Mouse (Mus musculus): Measurements from ENCODE around the gene Hist1h1e. TPM values are rescaled to one million over a fixed set of nuclear protein-coding genes. Genes with fewer than 3 reads are reported as not detected.
"Not testable (repeated sequence)": the region's sequence is repeated elsewhere in the genome, so short reads cannot be mapped to it uniquely, and the experiment has no call there.

Hist1h1e gene
- total RNA-seq, 1 experiment from 2014 or later = 201 TPM

DNA sequence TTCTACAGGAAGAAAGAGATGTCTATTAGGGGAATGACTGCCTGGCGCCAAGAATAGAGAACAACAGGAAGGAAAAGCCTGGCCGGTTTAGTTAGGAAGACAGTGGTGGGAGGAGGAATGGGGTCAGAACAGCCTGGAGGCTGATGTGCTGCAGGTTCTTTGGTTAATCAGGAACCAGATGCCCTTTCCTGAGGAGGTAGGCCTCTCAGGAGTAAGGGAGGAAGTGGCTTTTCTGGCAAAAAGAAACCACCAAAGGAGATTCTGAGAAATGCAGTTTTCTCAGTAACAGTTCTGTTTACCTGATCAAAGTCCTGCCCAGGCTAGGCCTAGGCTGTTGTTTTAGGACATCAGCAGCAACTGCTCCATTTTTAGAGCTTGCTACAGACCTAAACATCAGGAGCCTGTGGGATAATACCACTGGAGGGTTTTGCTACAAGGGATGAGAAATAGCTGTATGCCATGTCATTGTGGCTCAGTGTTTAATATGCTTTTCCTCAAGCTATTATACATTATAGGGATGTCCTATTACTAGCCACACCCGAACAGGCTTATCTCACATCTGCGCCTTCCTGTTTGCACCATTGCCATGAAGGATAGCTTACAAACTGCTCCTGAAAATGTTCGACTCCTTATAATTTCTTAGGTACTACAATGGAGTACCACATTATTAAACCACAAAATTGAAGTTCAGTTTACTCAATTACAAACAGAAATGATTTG lies 29.1 kb downstream of the Hist1h1e start:
- ATAC-seq (ENCODE audit: extremely low read depth, insufficient number of reproducible peaks, low FRiP score, poor library complexity, severe bottlenecking) = no peak

DNA sequence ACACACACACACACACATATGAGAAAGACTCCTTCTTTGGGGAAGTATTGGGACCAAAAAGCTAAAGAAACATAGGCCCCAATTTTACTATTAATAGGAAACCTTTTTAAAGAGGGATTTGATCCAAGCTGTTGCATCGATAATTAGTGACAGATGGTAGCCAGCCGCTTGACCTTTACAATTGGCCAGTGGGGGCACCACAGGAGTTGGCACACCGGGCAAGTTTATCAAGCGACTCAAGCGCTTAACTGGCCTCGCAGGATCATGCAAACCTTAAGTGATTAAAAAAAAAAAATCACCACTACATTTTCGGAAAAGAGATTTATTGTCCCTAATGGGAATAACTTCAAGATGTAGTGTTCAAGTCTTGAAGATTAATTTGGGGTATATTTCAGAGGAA lies 29.7 kb downstream of the Hist1h1e start:
- ATAC-seq (ENCODE audit: extremely low read depth, insufficient number of reproducible peaks, low FRiP score, poor library complexity, severe bottlenecking) = no peak

- ATAC-seq (ENCODE audit: extremely low read depth, insufficient number of reproducible peaks, low FRiP score, poor library complexity, severe bottlenecking) = not testable (repeated sequence)
Measured at GRCm38 (mm10) chr13:23591886-23592285, 30.5 kb downstream of the Hist1h1e start.

DNA sequence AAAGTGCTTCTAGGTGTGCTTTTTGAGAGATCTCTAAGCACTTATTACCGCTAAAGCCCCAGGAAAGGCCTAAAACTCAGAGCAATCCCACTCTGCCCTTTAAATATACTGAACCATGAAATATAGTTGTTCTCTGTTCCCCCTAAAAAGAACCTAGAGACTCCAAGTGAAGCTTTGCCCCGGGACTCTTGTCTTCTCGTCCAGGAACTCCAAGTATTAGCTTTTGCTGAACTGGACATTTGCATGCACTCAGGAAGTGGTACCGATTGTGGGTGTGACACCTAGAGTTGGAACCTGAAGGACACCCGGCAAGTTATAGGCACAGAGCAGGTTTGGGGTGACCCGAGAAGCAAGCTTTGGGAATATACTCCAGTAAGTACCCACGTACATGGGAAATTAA lies 31.2 kb downstream of the Hist1h1e start:
- ATAC-seq (ENCODE audit: extremely low read depth, insufficient number of reproducible peaks, low FRiP score, poor library complexity, severe bottlenecking) = no peak

DNA sequence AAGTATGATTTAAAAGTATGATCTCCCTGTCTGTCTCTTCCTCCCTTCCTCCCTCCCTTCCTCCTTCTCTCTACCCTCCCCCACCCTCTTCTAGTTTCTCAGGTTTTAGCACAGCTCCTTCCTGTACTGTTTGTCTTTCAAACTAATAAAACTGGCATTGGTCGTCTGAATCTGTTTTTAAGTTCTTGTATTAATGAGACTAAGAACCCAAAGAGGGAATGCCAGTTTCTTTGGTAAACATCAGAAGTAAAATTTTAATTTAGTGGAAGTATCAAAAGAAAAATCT lies 35.5 kb downstream of the Hist1h1e start:
- no peak for ATAC-seq (ENCODE audit: extremely low read depth, insufficient number of reproducible peaks, low FRiP score, poor library complexity, severe bottlenecking)

DNA sequence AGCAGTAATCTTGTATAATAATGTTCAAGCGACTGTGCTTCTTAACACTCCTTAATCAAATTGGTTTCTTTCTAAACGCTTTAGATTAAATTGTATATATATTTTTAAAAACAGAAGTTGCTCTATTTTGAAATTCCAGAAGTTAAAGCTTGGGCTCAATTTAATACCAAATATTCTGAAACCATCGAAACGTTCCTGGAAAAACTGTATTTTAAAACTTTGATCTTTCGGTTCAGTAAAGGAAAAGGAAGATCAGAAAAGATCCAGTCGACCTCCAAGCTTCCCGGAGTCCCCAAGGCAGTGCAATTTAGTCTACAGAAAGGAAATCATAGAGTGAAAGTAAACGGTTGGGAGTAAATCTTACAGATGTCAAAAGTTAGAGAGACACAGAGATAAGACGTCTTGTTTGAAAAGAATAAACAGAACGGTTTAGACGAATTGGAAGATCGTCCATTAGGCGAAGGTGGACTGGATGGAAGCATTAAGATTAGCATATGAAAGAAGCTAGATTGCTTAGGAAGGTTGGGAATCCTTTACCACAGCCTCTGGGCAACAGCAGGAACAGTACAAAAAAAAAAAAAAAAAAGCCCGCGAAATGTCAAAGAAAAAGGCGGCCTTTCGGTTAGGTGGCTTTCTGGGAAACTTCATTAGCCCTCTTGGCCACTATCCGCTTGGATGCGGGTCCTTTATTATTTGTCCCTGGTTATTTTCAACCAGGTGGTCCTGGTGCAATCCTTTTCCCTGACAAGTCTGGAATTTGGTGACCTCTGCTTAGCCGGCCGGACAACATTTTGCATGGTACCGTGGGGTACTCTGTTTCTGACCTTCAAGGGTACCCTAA lies 36.0 kb downstream of the Hist1h1e start:
- no peak for ATAC-seq (ENCODE audit: extremely low read depth, insufficient number of reproducible peaks, low FRiP score, poor library complexity, severe bottlenecking)

- ATAC-seq (ENCODE audit: extremely low read depth, insufficient number of reproducible peaks, low FRiP score, poor library complexity, severe bottlenecking) = peak; percentile 86
Measured at GRCm38 (mm10) chr13:23585442-23586098, 36.8 kb downstream of the Hist1h1e start.

- ATAC-seq (ENCODE audit: extremely low read depth, insufficient number of reproducible peaks, low FRiP score, poor library complexity, severe bottlenecking) = peak; percentile 42; the same call in 1 of the 2 replicates
Measured at GRCm38 (mm10) chr13:23585029-23585441, 37.3 kb downstream of the Hist1h1e start.

DNA sequence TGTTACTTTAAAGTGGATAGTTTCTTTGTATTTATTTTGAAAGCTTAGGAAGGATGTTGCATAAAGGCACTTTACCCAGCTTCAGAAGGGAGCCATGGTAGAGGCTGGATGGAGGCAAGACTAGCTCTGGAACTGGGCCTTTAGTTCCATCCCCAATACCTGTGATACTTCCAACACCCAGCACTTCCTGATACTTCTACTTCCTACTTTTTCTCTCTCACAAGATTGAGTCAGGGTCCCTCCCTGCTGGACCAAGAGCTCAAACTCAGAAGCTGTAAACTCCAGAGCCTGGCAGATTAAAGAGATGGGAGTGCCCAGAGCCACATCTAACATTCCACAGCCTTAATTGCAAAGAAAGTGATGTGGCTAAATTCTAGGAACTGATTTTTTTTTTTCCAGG lies 38.0 kb downstream of the Hist1h1e start:
- no peak for ATAC-seq (ENCODE audit: extremely low read depth, insufficient number of reproducible peaks, low FRiP score, poor library complexity, severe bottlenecking)

GRCm38 (mm10) chr13:23583387-23584068 lies 38.8 kb downstream of the Hist1h1e start:
- ATAC-seq (ENCODE audit: extremely low read depth, insufficient number of reproducible peaks, low FRiP score, poor library complexity, severe bottlenecking) = no peak

DNA sequence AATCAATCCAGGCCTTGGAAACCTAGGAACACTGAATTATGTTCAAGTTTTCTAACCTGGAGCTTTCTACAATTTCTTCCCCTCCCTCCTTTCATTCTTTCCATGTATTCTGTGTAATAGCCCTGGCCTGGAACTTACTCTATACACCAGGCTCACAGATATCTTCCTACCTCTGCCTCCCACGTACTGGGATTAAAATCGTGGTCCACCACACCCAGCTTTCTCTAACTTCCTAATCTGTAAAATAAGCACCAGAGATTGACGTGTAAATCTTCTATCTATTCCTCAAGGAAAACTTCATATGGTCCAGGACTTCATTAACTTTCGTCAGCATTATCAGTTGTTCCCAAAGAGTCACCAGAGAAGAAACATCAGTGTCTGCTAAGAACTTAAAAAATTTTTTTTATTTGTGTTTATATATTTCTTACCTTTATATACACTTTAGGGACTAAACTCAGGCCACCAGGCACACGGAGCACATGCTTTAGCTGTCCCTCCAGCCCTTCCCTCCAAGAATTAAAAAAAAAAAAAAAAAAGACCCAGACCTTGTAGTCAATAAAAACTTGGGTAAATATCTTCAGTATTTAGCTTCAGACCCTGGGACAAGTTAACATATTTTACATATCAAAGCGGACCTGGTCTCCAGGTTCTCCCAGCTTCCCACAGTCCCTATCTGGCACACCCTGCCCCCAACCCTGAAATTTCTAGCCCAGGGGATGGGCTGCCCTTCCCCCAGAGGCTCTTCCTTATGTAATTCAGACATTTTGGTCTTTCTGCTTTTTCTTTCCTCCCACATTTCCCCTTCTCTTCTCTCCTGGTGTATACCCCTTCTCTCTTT lies 39.9 kb downstream of the Hist1h1e start:
- no peak for ATAC-seq (ENCODE audit: extremely low read depth, insufficient number of reproducible peaks, low FRiP score, poor library complexity, severe bottlenecking)

GRCm38 (mm10) chr13:23581408-23582218 lies 40.7 kb downstream of the Hist1h1e start, which contains the start of gene Hist1h4d:
Gene Hist1h4d (plus strand): TSS chr13:23581598.
- peak; percentile 62 for ATAC-seq (ENCODE audit: extremely low read depth, insufficient number of reproducible peaks, low FRiP score, poor library complexity, severe bottlenecking)

DNA sequence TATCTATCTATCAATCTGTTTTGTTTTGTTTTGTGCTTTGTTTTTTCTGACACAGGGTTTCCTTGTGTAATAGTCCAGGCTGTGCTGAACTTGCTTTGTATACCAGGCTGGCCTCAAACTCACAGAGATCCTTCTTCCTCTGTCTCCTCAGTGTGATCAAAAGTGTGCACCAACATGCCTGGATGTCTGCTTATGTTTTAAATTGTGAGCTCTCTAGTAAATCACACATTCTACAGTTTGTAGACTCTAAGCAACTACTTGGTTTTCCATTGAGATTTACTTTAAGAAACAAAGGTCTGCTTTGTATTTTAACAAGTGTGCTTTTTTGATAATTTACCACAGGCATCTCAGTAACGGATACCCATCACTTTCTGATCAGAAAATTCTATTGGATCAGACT lies 44.5 kb downstream of the Hist1h1e start:
- ATAC-seq (ENCODE audit: extremely low read depth, insufficient number of reproducible peaks, low FRiP score, poor library complexity, severe bottlenecking) = no peak

DNA sequence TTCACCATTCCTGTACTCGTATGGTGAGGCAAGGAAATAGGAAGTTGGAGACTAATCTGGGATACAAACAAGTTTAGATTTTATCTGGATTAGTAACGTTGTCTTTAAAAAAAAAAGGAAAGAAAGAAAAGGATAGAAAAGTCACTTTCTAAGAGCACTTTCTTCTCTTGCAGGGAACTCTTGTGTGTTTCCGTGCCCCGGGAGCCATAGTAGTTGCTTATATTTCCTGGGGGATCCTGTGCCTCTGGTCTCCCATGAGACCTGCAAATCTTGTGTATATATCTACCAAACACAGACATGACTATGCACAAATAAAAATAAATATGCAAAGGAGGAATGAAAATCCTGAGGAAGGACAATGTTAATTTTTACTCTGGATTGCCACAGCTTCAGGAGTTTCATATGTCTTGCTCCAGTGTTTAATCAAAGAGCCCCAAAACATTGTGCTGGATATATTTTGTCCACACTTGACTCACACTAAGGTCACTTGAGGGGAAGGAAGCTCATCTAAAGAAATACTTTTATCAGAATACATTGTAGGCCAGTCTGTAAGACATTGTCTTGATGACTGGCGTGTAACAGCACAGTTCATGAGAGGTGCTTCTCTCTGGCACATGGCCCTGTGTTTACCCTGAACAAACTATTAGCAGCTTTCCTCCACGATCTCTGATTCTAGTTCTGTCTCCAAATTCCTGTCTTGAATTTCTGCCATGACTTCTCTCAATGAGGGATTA lies 45.3 kb downstream of the Hist1h1e start:
- ATAC-seq (ENCODE audit: extremely low read depth, insufficient number of reproducible peaks, low FRiP score, poor library complexity, severe bottlenecking) = no peak

DNA sequence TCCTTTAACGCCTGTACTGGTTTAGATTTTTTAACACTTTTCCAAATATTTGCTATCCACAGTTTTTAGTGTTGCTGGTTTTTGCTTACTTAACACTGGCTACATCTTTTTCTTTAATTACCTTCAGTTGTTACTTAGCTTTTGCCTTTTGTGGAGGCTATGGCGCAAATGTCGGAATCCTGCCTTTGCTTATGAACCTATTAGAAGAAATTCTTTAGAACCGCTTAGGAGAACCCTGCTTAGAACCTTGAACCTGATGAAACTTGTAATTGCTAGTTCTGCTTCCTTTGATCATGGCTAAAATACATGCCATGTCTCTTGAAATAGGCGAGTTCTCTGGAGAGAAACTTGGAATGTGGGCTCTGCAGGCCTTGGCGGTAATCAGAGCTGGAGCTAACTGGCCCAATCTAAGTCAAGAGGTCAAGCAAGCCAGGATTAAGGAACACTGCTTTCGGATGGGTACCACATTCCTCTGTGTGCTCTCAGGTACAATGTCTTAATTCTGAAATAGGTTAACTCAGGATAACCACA lies 45.9 kb downstream of the Hist1h1e start:
- no peak for ATAC-seq (ENCODE audit: extremely low read depth, insufficient number of reproducible peaks, low FRiP score, poor library complexity, severe bottlenecking)

DNA sequence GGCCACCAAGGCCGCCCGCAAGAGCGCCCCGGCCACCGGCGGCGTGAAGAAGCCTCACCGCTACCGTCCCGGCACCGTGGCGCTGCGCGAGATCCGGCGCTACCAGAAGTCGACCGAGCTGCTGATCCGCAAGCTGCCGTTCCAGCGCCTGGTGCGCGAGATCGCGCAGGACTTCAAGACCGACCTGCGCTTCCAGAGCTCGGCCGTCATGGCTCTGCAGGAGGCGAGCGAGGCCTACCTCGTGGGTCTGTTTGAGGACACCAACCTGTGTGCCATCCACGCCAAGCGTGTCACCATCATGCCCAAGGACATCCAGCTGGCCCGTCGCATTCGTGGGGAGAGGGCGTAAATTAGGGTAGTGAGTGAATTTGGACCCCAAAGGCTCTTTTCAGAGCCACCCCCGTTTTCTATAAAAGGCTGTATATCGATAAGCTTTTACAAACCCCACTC lies 46.5 kb downstream of the Hist1h1e start:
- not testable (repeated sequence) for ATAC-seq (ENCODE audit: extremely low read depth, insufficient number of reproducible peaks, low FRiP score, poor library complexity, severe bottlenecking)
